Mouse (Mus musculus) heart, adult 2 months (tissue): Measurements from ENCODE around the gene Nek8. TPM values are rescaled to one million over a fixed set of nuclear protein-coding genes. Genes with fewer than 3 reads are reported as not detected.

Experiments used
- DNase-seq, 2 experiments: peaks; one replicate each; pipeline ENCODE4 v3.0.0; 2021
- H3K27ac ChIP-seq: fragments of 200-600 bp; 2 replicates; pipeline ENCODE4 v1.8.1; 2022
- H3K27me3 ChIP-seq: fragments of 200-500 bp; 2 replicates; pipeline ENCODE4 v1.6.1; 2012; ENCODE audit warnings: mild to moderate bottlenecking, low read length, inconsistent platforms, mixed read lengths; ENCODE audit not compliant: control insufficient read depth, insufficient read depth
- H3K36me3 ChIP-seq: fragments of 200-500 bp; 2 replicates; pipeline ENCODE4 v1.6.1; 2012; ENCODE audit warnings: low read length, inconsistent platforms; ENCODE audit not compliant: control insufficient read depth, insufficient read depth
- H3K4me1 ChIP-seq: fragments of 200-500 bp; 2 replicates; pipeline ENCODE4 v1.6.1; 2011; ENCODE audit warnings: low read length; ENCODE audit not compliant: control insufficient read depth, insufficient read depth
- H3K4me3 ChIP-seq: fragments of 200-600 bp; 2 replicates; pipeline ENCODE4 v1.8.1; 2022
- H3K79me2 ChIP-seq: fragments of 200-500 bp; replicated peaks from 2 replicates; pipeline ENCODE4 v1.6.1; 2012; ENCODE audit warnings: mild to moderate bottlenecking, inconsistent platforms, low read length, moderate library complexity, mixed read lengths; ENCODE audit not compliant: control insufficient read depth, insufficient read depth
- H3K9ac ChIP-seq: fragments of 200-500 bp; 2 replicates; pipeline ENCODE4 v1.6.1; 2012; ENCODE audit warnings: low read depth, mild to moderate bottlenecking, control low read depth, inconsistent platforms, low read length, mixed read lengths
- CTCF ChIP-seq: fragments of 200-600 bp; IDR thresholded peaks from 2 replicates; pipeline ENCODE4 v1.8.1; 2022; ENCODE audit warnings: antibody characterized with exemption, mild to moderate bottlenecking, moderate library complexity
- EP300 ChIP-seq: fragments of 200-500 bp; IDR thresholded peaks from 2 replicates; pipeline ENCODE4 v1.6.1; 2011; ENCODE audit warnings: low read depth, low read length, control low read depth; ENCODE audit not compliant: insufficient read depth
- POLR2A ChIP-seq: fragments of 200-500 bp; IDR thresholded peaks from 2 replicates; pipeline ENCODE4 v1.6.1; 2011; ENCODE audit warnings: mild to moderate bottlenecking, low read depth, low read length, control low read depth; ENCODE audit not compliant: insufficient read depth
- WGBS: fragments of 180-500 bp; shearing (Covaris S2); methylation state at CpG from one replicate; pipeline ENCODE4 v1.1.7; 2018; 5-methylcytosine and 5-hydroxymethylcytosine counted together
- intact Hi-C: fragments of 180-260 bp; cut with DNase I; formaldehyde crosslinking; loops from one replicate; pipeline ENCODE4 v1.15.1; 2025
- long read RNA-seq: library from polyadenylated mRNA; stranded (forward); transcript quantifications from one replicate; pipeline ENCODE4 v2.0.0, GENCODE M21; 2021
- polyA plus RNA-seq: library from polyadenylated mRNA; depleted of rRNA; stranded (reverse); fragments of >200 nt; gene quantifications from 2 replicates; pipeline ENCODE4 v1.2.3, GENCODE M21; 2012; rRNA removed
- total RNA-seq, 2 experiments: library from RNA; stranded (reverse); gene quantifications; 2 replicates each; pipeline ENCODE4 v1.2.3; 2021

Gene Nek8
- total RNA-seq: 1 to 10 TPM; 1.6 to 2.5 TPM
- polyA plus RNA-seq: 7.0 and 7.6 TPM in 2 replicates
- long read RNA-seq, partial matches to known transcripts: 1 of 2 reads
- long read RNA-seq, other reads (novel, unspliced or antisense): 0 of 2 reads

DNA sequence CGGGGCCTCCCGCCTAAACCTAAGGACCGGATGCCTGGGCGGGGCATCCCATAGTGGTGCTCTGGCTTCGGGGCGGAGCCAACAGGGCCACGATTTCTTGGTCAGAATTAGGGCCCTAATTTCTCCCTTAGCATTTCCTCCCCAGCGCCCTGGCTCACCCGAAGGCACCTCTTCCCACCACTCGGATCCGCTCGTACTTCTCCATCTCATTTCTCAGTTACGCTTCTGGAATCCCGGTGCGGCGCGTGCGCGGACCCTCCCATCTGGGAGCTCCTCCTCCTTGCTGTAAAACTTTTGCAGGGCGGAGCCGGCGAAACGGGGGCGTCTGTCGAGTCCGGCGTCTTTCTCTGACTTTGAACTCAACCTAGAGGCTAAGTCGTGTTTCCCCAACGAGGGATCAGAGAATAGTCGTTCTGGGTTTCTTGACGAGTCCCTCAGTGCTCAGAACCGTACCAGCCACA, at the start of gene Nek8, which contains the start of gene Tlcd1:
Gene Nek8 (minus strand): TSS at position 274 of the 461 bp plus-strand sequence.
Gene Tlcd1 (plus strand): TSS at position 310 of the 461 bp plus-strand sequence.
- peak within 1 kb of the TSS; percentile 61 for H3K9ac ChIP-seq
- H3K4me1 ChIP-seq: peaks cover 2% of the 10 kb centered on the region; the same call in 1 of the 2 replicates
- TF ChIP-seq EP300 (0 out of 2 replicates have a peak, but pooled peaks have one; percentile 11), CTCF (no peak), POLR2A (peak; percentile 67)
- no peaks in the 10 kb centered on the region for H3K79me2 ChIP-seq
- intact Hi-C loops: loop anchor here (2.0 kb wide), 3 partner anchors 116 to 192 kb away; no protein-coding TSS in a partner anchor
- H3K36me3 ChIP-seq: 0 out of 2 replicates have a peak, but pooled peaks cover 3% of the 10 kb centered on the region
- H3K27me3 ChIP-seq: no peaks in the 10 kb centered on the region
- under 1% methylated on average over 32 of the region's 32 CpGs for WGBS
- peak; percentile 94 to 95 for DNase-seq
- peak within 1 kb of the TSS; percentile 96 for H3K4me3 ChIP-seq
- H3K27ac ChIP-seq: peak within 1 kb of the TSS; percentile 96

DNA sequence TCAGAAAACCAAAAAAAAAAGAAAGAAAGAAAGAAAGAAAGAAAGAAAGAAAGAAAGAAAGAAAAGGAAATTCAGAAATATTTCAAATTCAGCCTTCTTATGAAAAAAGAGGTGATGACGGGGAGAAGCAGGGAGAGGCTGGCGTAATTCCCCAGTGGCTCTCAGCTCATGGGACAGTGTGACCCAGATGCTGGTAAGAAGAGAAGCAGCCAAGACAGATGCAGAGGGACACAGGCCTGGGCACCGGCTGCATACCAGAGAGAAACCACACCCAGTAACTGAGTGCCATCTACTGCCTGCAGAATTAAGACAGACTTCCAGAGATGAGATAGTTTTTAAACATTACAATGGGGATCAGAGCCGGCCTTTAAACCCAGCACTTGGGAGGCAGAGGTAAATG, 47.1 kb upstream of the Nek8 start:
- intact Hi-C loops: loop anchor here (10.0 kb wide), 1 partner anchor 61 kb away; no protein-coding TSS in a partner anchor
- DNase-seq: no peak
- Histone ChIP-seq H3K79me2 (no peaks in the 10 kb centered on the region), H3K4me1 (no peaks in the 10 kb centered on the region), H3K4me3 (no peak overlapping the region), H3K36me3 (no peaks in the 10 kb centered on the region; the same call in 1 of the 2 replicates), H3K27me3 (no peaks in the 10 kb centered on the region), H3K9ac (no peak overlapping the region), H3K27ac (no peak overlapping the region)
- no peak for TF ChIP-seq POLR2A
- TF ChIP-seq EP300: no peak
- TF ChIP-seq CTCF: no peak
- WGBS: 75% methylated on average over 4 of the region's 4 CpGs

DNA sequence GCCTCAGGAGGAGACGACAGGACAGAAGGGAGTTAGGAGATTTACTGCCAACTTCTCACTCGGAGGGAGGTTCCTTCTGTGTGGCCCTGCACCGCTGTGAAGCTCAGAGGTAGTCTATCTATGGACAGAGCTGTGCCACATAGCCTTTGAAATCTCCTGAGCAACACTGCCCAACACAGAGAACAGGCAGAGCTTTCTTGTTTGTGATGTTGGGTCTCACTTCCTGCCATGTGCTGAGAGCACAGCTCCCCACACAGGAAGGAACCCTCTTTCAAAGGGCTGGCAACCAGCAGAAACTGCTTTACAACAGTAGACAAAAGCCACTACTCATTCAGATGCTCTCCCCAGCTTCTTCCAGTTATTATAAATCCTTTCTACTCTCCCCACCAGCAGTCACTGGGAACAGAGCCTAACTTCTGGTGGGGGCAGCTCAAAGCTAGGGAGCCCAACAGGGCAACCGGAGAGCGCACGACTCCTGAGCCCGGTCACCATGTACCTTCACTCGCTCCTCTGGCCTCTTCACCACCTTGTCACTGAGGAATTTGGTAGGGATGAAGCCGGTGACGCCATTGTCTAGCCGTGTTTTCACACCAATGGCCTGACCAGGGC, 39.3 kb upstream of the Nek8 start:
- H3K27ac ChIP-seq: no peak overlapping the region
- no peak for DNase-seq
- no peaks in the 10 kb centered on the region for H3K27me3 ChIP-seq
- intact Hi-C loops: no loop called here
- no peaks in the 10 kb centered on the region for H3K36me3 ChIP-seq
- WGBS: 90% methylated on average over 11 of the region's 11 CpGs
- no peaks in the 10 kb centered on the region for H3K79me2 ChIP-seq
- no peaks in the 10 kb centered on the region for H3K4me1 ChIP-seq
- no peak for TF ChIP-seq EP300
- TF ChIP-seq POLR2A: no peak
- no peak for TF ChIP-seq CTCF
- no peak overlapping the region for H3K9ac ChIP-seq
- no peak overlapping the region for H3K4me3 ChIP-seq

DNA sequence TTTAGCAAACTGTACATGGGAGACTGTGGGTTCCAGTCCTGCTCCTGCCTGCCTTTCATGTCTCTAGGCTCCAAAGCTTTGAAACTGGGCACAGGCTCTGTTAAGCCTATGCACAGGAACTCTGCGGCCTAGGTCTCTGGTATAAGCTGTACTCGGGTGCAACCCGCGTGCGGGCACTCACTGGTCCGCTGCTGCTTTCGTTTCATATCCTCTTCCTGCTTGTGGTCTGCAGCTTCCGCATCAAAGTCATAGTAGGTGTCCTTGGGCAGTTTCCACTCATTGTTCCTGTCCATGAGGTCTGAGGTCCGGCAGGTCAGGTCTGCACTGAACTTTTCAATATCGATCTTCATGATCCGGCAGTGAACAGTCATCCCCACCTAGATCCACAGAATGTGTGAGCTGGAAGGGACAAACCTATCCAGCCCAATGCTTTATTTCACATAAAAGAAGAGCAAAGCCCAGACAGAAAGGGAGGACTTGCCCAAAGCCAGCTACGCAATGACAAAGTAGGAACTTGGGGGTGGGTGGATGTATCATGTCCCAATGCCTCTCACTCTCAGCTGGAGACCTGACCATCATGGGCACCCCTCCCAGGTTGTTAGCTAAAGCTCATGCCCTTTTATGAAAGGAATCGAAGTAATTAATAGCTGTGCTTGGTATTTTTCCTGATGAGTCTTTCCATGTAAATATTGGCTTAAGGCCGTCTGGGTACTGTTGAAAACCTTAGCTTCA, 36.8 kb upstream of the Nek8 start:
- no peaks in the 10 kb centered on the region for H3K36me3 ChIP-seq
- intact Hi-C loops: no loop called here
- no peak for TF ChIP-seq EP300
- no peak for TF ChIP-seq POLR2A
- TF ChIP-seq CTCF: no peak
- peak in 1 of 2 experiments; percentile 35 for DNase-seq
- WGBS: 87% methylated on average over 14 of the region's 14 CpGs
- H3K9ac ChIP-seq: no peak overlapping the region
- peaks cover 2% of the 10 kb centered on the region; the same call in 1 of the 2 replicates for H3K4me1 ChIP-seq
- no peak overlapping the region for H3K27ac ChIP-seq
- no peaks in the 10 kb centered on the region for H3K79me2 ChIP-seq
- H3K4me3 ChIP-seq: no peak overlapping the region
- H3K27me3 ChIP-seq: no peaks in the 10 kb centered on the region

DNA sequence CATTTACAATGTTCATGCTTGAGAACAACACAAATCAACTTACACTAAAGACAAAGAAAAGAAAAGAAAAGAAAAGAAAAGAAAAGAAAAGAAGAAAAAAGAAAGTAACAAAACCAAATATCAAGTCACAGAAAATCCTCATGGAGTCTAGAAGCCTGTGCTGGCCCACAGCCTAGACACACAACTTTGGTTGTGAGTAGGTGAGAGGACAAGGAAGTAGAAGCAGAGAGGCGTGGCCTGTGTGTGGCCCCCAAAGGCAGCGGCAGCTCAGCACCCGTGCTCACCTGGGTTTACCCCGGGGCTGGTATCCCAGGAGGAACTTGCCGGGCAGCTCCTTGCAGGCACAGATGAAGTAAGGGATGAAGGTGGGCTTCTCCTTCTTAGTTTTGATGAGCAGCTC, 35.0 kb upstream of the Nek8 start:
- Histone ChIP-seq H3K27me3 (no peaks in the 10 kb centered on the region), H3K36me3 (no peaks in the 10 kb centered on the region), H3K27ac (no peak overlapping the region), H3K4me1 (peaks cover 2% of the 10 kb centered on the region; the same call in 1 of the 2 replicates), H3K9ac (no peak overlapping the region), H3K79me2 (no peaks in the 10 kb centered on the region), H3K4me3 (no peak overlapping the region)
- no peak for DNase-seq
- TF ChIP-seq POLR2A (no peak), CTCF (no peak)
- 87% methylated on average over 5 of the region's 5 CpGs for WGBS
- intact Hi-C loops: no loop called here
